Mouse (Mus musculus) limb, embryonic 11.5 days (tissue): ENCODE results near the gene Pcolce. TPM values are rescaled to one million over a fixed set of nuclear protein-coding genes. Genes with fewer than 3 reads are reported as not detected.
A peak's percentile ranks its signal among the peaks of the same experiment; 100 is the strongest.

Experiments
- ATAC-seq: fragments of 200-750 bp; cut with Nextera tagmentation; 2 replicates; pipeline ENCODE4 v1.8.0; 2017; ENCODE audit warnings: low read depth; ENCODE audit not compliant: insufficient number of reproducible peaks, low FRiP score, low TSS enrichment
- DNase-seq: peaks from one replicate; pipeline ENCODE4 v3.0.0-alpha.2; 2015; ENCODE audit warnings: low spot score
- H3K27ac ChIP-seq: fragments of 300-500 bp; sonication (generic); replicated peaks from 2 replicates; pipeline ENCODE4 v1.5.1; 2014; ENCODE audit warnings: low read depth, mild to moderate bottlenecking, low read length
- H3K27me3 ChIP-seq: fragments of 300-500 bp; sonication (generic); 2 replicates; pipeline ENCODE4 v1.6.1; 2014; ENCODE audit warnings: mild to moderate bottlenecking, low read length, mixed read lengths; ENCODE audit not compliant: control insufficient read depth, insufficient read depth
- H3K36me3 ChIP-seq: fragments of 300-500 bp; sonication (generic); 2 replicates; pipeline ENCODE4 v1.6.1; 2014; ENCODE audit warnings: mild to moderate bottlenecking, low read length, moderate library complexity, mixed read lengths; ENCODE audit not compliant: control insufficient read depth, insufficient read depth
- H3K4me1 ChIP-seq: fragments of 300-500 bp; sonication (generic); 2 replicates; pipeline ENCODE4 v1.6.1; 2014; ENCODE audit warnings: low read length, mixed read lengths; ENCODE audit not compliant: control insufficient read depth, insufficient read depth
- H3K4me2 ChIP-seq: fragments of 300-500 bp; sonication (generic); 2 replicates; pipeline ENCODE4 v1.6.1; 2014; ENCODE audit warnings: low read depth, mild to moderate bottlenecking, moderate library complexity; ENCODE audit not compliant: severe bottlenecking
- H3K4me3 ChIP-seq: fragments of 300-500 bp; sonication (generic); 2 replicates; pipeline ENCODE4 v1.5.1; 2014; ENCODE audit warnings: low read depth, low read length
- H3K9ac ChIP-seq: fragments of 300-500 bp; sonication (generic); 2 replicates; pipeline ENCODE4 v1.6.1; 2014; ENCODE audit warnings: mild to moderate bottlenecking, low read length
- H3K9me3 ChIP-seq: fragments of 300-500 bp; sonication (generic); 2 replicates; pipeline ENCODE4 v1.6.1; 2016; ENCODE audit warnings: low read length; ENCODE audit not compliant: control insufficient read depth
- WGBS: fragments of 180-500 bp; shearing (Covaris S2); extraction: QIAGEN DNeasy Blood & Tissue Kit; methylation state at CpG from one replicate; pipeline ENCODE4 v1.1.7; 2014; 5-methylcytosine and 5-hydroxymethylcytosine counted together
- polyA plus RNA-seq: library from polyadenylated mRNA; unstranded; fragments of >200 nt; fragmentation: Nextera tagmentation; extraction: Ambion mirVana; gene quantifications from 2 replicates; pipeline ENCODE4 v1.2.1, GENCODE M21; 2014

The Pcolce gene
- polyA plus RNA-seq, 1 experiment from 2014 or later: 150 TPM

GRCm38 (mm10) chr5:137608654-137609190 lies 4.9 kb downstream of the Pcolce start:
- H3K9ac ChIP-seq: peak overlapping the region; percentile 50
- no peak for ATAC-seq
- H3K4me1 ChIP-seq: peaks cover 49% of the 10 kb centered on the region
- 9% methylated on average over 23 of the region's 23 CpGs for WGBS
- H3K27me3 ChIP-seq: no peaks in the 10 kb centered on the region
- peak overlapping the region; percentile 21 for H3K4me3 ChIP-seq
- no peak for DNase-seq
- H3K27ac ChIP-seq: no peak overlapping the region
- H3K4me2 ChIP-seq: peak overlapping the region; percentile 57
- no peaks in the 10 kb centered on the region for H3K9me3 ChIP-seq
- H3K36me3 ChIP-seq: peaks cover 6% of the 10 kb centered on the region; the same call in 1 of the 2 replicates

GRCm38 (mm10) chr5:137607860-137608653 lies 5.5 kb downstream of the Pcolce start:
- H3K4me1 ChIP-seq: peaks cover 45% of the 10 kb centered on the region
- WGBS: 19% methylated on average over 26 of the region's 26 CpGs
- H3K9ac ChIP-seq: peak overlapping the region; percentile 50
- H3K27me3 ChIP-seq: no peaks in the 10 kb centered on the region
- DNase-seq: no peak
- H3K27ac ChIP-seq: no peak overlapping the region
- ATAC-seq: no peak
- H3K36me3 ChIP-seq: peaks cover 6% of the 10 kb centered on the region; the same call in 1 of the 2 replicates
- peak overlapping the region; percentile 21 for H3K4me3 ChIP-seq
- H3K4me2 ChIP-seq: peak overlapping the region; percentile 57
- no peaks in the 10 kb centered on the region for H3K9me3 ChIP-seq

- no peaks in the 10 kb centered on the region for H3K9me3 ChIP-seq
- peak overlapping the region; percentile 38 for H3K9ac ChIP-seq
- ATAC-seq: no peak
- no peaks in the 10 kb centered on the region for H3K27me3 ChIP-seq
- peaks cover 3% of the 10 kb centered on the region; the same call in 1 of the 2 replicates for H3K36me3 ChIP-seq
- no peak overlapping the region for H3K27ac ChIP-seq
- H3K4me1 ChIP-seq: peaks cover 17% of the 10 kb centered on the region
- peak; percentile 62 for DNase-seq
- under 1% methylated on average over 22 of the region's 22 CpGs for WGBS
- H3K4me3 ChIP-seq: peak overlapping the region; percentile 60
- H3K4me2 ChIP-seq: peak overlapping the region; percentile 96
Observed at GRCm38 (mm10) chr5:137601365-137601729, 12.2 kb downstream of the Pcolce start.

- Histone ChIP-seq H3K36me3 (peaks cover 3% of the 10 kb centered on the region; the same call in 1 of the 2 replicates), H3K27ac (peak within 1 kb of the TSS; percentile 77; the same call in 1 of the 2 replicates), H3K4me3 (peak within 1 kb of the TSS; percentile 60), H3K4me2 (peak within 1 kb of the TSS; percentile 96), H3K9me3 (no peaks in the 10 kb centered on the region), H3K9ac (peak within 1 kb of the TSS; percentile 77), H3K4me1 (peaks cover 17% of the 10 kb centered on the region), H3K27me3 (no peaks in the 10 kb centered on the region)
- peak; percentile 93 for ATAC-seq
- 0% methylated on average over 41 of the region's 41 CpGs for WGBS
- peak; percentile 97 for DNase-seq
Observed at GRCm38 (mm10) chr5:137600619-137601364, 12.8 kb downstream of the Pcolce start, which contains the start of gene Mospd3. Gene Mospd3 (minus strand): TSS chr5:137601058.

- 3% methylated on average over 19 of the region's 19 CpGs for WGBS
- Histone ChIP-seq H3K36me3 (peaks cover under 1% of the 10 kb centered on the region; the same call in 1 of the 2 replicates), H3K4me2 (peak overlapping the region; percentile 96), H3K4me1 (peaks cover 17% of the 10 kb centered on the region), H3K27me3 (no peaks in the 10 kb centered on the region), H3K9me3 (no peaks in the 10 kb centered on the region), H3K27ac (0 out of 2 replicates have a peak overlapping the region, but pooled peaks have one; percentile 8), H3K9ac (peak overlapping the region; percentile 77), H3K4me3 (peak overlapping the region; percentile 60)
- DNase-seq: no peak
- no peak for ATAC-seq
Observed at GRCm38 (mm10) chr5:137600281-137600618, 13.3 kb downstream of the Pcolce start.

GRCm38 (mm10) chr5:137599600-137599999 lies 14.0 kb downstream of the Pcolce start:
- H3K9me3 ChIP-seq: no peaks in the 10 kb centered on the region
- no peak for ATAC-seq
- H3K4me2 ChIP-seq: peak overlapping the region; percentile 96
- no peak for DNase-seq
- no peak overlapping the region for H3K27ac ChIP-seq
- H3K27me3 ChIP-seq: no peaks in the 10 kb centered on the region
- peaks cover 17% of the 10 kb centered on the region for H3K4me1 ChIP-seq
- peak overlapping the region; percentile 5; the same call in 1 of the 2 replicates for H3K9ac ChIP-seq
- no peaks in the 10 kb centered on the region for H3K36me3 ChIP-seq
- peak overlapping the region; percentile 60 for H3K4me3 ChIP-seq
- 84% methylated on average over 9 of the region's 9 CpGs for WGBS

GRCm38 (mm10) chr5:137598100-137598826 lies 15.3 kb downstream of the Pcolce start:
- 91% methylated on average over 2 of the region's 2 CpGs for WGBS
- Histone ChIP-seq H3K4me1 (peaks cover 17% of the 10 kb centered on the region), H3K27ac (no peak overlapping the region), H3K9me3 (no peaks in the 10 kb centered on the region), H3K9ac (no peak overlapping the region), H3K4me3 (no peak overlapping the region), H3K4me2 (no peak overlapping the region), H3K36me3 (no peaks in the 10 kb centered on the region), H3K27me3 (no peaks in the 10 kb centered on the region)
- DNase-seq (no peak), ATAC-seq (no peak)

GRCm38 (mm10) chr5:137597625-137598024 lies 16.0 kb downstream of the Pcolce start:
- DNase-seq: no peak
- Histone ChIP-seq H3K9me3 (no peaks in the 10 kb centered on the region), H3K27ac (no peak overlapping the region), H3K4me1 (peaks cover 15% of the 10 kb centered on the region), H3K4me2 (no peak overlapping the region), H3K4me3 (no peak overlapping the region), H3K36me3 (no peaks in the 10 kb centered on the region), H3K9ac (no peak overlapping the region), H3K27me3 (no peaks in the 10 kb centered on the region)
- WGBS: 90% methylated on average over 6 of the region's 6 CpGs
- no peak for ATAC-seq
